Mouse (Mus musculus) embryonic facial prominence, embryonic 11.5 days (tissue): Measurements from ENCODE around the gene BC049730. TPM values are rescaled to one million over a fixed set of nuclear protein-coding genes. Genes with fewer than 3 reads are reported as not detected.

ENCODE experiments used
- ATAC-seq: fragments of 200-750 bp; cut with Nextera tagmentation; replicated peaks from 2 replicates; pipeline ENCODE4 v1.8.0; 2017; ENCODE audit warnings: low read depth; ENCODE audit not compliant: insufficient number of reproducible peaks, low FRiP score, low TSS enrichment
- DNase-seq: peaks from one replicate; pipeline ENCODE4 v3.0.0-alpha.2; 2015; ENCODE audit warnings: low spot score
- H3K27ac ChIP-seq: fragments of 300-500 bp; sonication (generic); replicated peaks from 2 replicates; pipeline ENCODE4 v1.5.1; 2014; ENCODE audit warnings: mild to moderate bottlenecking, low read depth, low read length, control low read depth
- H3K27me3 ChIP-seq: fragments of 300-500 bp; sonication (generic); 2 replicates; pipeline ENCODE4 v1.6.1; 2014; ENCODE audit warnings: mild to moderate bottlenecking, low read length, moderate library complexity, mixed read lengths; ENCODE audit not compliant: control insufficient read depth, insufficient read depth
- H3K36me3 ChIP-seq: fragments of 300-500 bp; sonication (generic); replicated peaks from 2 replicates; pipeline ENCODE4 v1.6.1; 2014; ENCODE audit warnings: low read depth, mild to moderate bottlenecking, low read length, moderate library complexity, mixed read lengths; ENCODE audit not compliant: control insufficient read depth, insufficient read depth
- H3K4me1 ChIP-seq: fragments of 300-500 bp; sonication (generic); 2 replicates; pipeline ENCODE4 v1.6.1; 2014; ENCODE audit warnings: low read length, mixed read lengths; ENCODE audit not compliant: control insufficient read depth, insufficient read depth
- H3K4me2 ChIP-seq: fragments of 300-500 bp; sonication (generic); 2 replicates; pipeline ENCODE4 v1.6.1; 2014; ENCODE audit warnings: low read depth, mild to moderate bottlenecking, control low read depth, low read length, moderate library complexity
- H3K4me3 ChIP-seq: fragments of 300-500 bp; sonication (generic); 2 replicates; pipeline ENCODE4 v1.5.1; 2014; ENCODE audit warnings: low read depth, low read length, control low read depth
- H3K9ac ChIP-seq: fragments of 300-500 bp; sonication (generic); replicated peaks from 2 replicates; pipeline ENCODE4 v1.6.1; 2014; ENCODE audit warnings: mild to moderate bottlenecking, control low read depth, low read length
- H3K9me3 ChIP-seq: fragments of 300-500 bp; sonication (generic); replicated peaks from 2 replicates; pipeline ENCODE4 v1.6.1; 2016; ENCODE audit warnings: mild to moderate bottlenecking, low read length, inconsistent platforms, mixed read lengths; ENCODE audit not compliant: control insufficient read depth
- WGBS: fragments of 180-500 bp; shearing (Covaris S2); extraction: QIAGEN DNeasy Blood & Tissue Kit; methylation state at CpG from one replicate; pipeline ENCODE4 v1.1.7; 2014; 5-methylcytosine and 5-hydroxymethylcytosine counted together
- polyA plus RNA-seq: library from polyadenylated mRNA; unstranded; fragments of >200 nt; fragmentation: Nextera tagmentation; extraction: Ambion mirVana; gene quantifications from 2 replicates; pipeline ENCODE4 v1.2.1, GENCODE M21; 2014

Gene BC049730
- polyA plus RNA-seq, 1 experiment from 2014 or later: not detected

- DNase-seq: no peak
- H3K27me3 ChIP-seq: no peaks in the 10 kb centered on the region
- ATAC-seq: no peak
- H3K4me2 ChIP-seq: no peak overlapping the region
- no peak overlapping the region for H3K4me3 ChIP-seq
- H3K4me1 ChIP-seq: no peaks in the 10 kb centered on the region
- no peak overlapping the region for H3K9ac ChIP-seq
- 53% methylated on average over 4 of the region's 4 CpGs for WGBS
- H3K36me3 ChIP-seq: no peaks in the 10 kb centered on the region
- H3K9me3 ChIP-seq: no peaks in the 10 kb centered on the region
- no peak overlapping the region for H3K27ac ChIP-seq
These were observed 41.7 kb downstream of the BC049730 start for GRCm38 (mm10) chr7:24750695-24751094.

- H3K36me3 ChIP-seq: no peaks in the 10 kb centered on the region
- 76% methylated on average over 2 of the region's 2 CpGs for WGBS
These were observed 42.6 kb downstream of the BC049730 start for GRCm38 (mm10) chr7:24751610-24752009.

GRCm38 (mm10) chr7:24753476-24753875 lies 44.4 kb downstream of the BC049730 start:
- no peak overlapping the region for H3K4me3 ChIP-seq
- no peak overlapping the region for H3K4me2 ChIP-seq
- DNase-seq (no peak), ATAC-seq (no peak)
- H3K9me3 ChIP-seq: no peaks in the 10 kb centered on the region
- no peak overlapping the region for H3K9ac ChIP-seq
- no peaks in the 10 kb centered on the region for H3K36me3 ChIP-seq
- 84% methylated on average over 5 of the region's 5 CpGs for WGBS
- no peak overlapping the region for H3K27ac ChIP-seq
- H3K4me1 ChIP-seq: no peaks in the 10 kb centered on the region
- no peaks in the 10 kb centered on the region for H3K27me3 ChIP-seq

More at GRCm38 (mm10) chr7:24751610-24752009, 42.6 kb downstream of the BC049730 start:
- DNase-seq (no peak), ATAC-seq (no peak)
- H3K9ac ChIP-seq: no peak overlapping the region
- H3K4me3 ChIP-seq: no peak overlapping the region
- H3K27ac ChIP-seq: no peak overlapping the region
- H3K4me1 ChIP-seq: no peaks in the 10 kb centered on the region
- no peaks in the 10 kb centered on the region for H3K27me3 ChIP-seq
- H3K4me2 ChIP-seq: no peak overlapping the region
- H3K9me3 ChIP-seq: no peaks in the 10 kb centered on the region

GRCm38 (mm10) chr7:24758520-24758919 lies 49.5 kb downstream of the BC049730 start:
- 86% methylated on average over 1 of the region's 1 CpGs for WGBS
- no peak overlapping the region for H3K4me2 ChIP-seq
- DNase-seq: no peak

GRCm38 (mm10) chr7:24760211-24760610 lies 51.2 kb downstream of the BC049730 start, which contains the start of gene Cd177:
Gene Cd177, minus strand, starts transcription at chr7:24760311.
- WGBS: 76% methylated on average over 6 of the region's 6 CpGs
- no peaks in the 10 kb centered on the region for H3K4me1 ChIP-seq
- H3K36me3 ChIP-seq: no peaks in the 10 kb centered on the region
- H3K27me3 ChIP-seq: no peaks in the 10 kb centered on the region
- H3K4me2 ChIP-seq: no peak within 1 kb of the TSS
- no peaks in the 10 kb centered on the region for H3K9me3 ChIP-seq
- no peak within 1 kb of the TSS for H3K9ac ChIP-seq
- DNase-seq: no peak
- no peak within 1 kb of the TSS for H3K4me3 ChIP-seq
- no peak for ATAC-seq
- no peak within 1 kb of the TSS for H3K27ac ChIP-seq

More at GRCm38 (mm10) chr7:24758520-24758919, 49.5 kb downstream of the BC049730 start:
- Histone ChIP-seq H3K4me3 (no peak overlapping the region), H3K4me1 (no peaks in the 10 kb centered on the region), H3K27ac (no peak overlapping the region), H3K36me3 (no peaks in the 10 kb centered on the region), H3K9ac (no peak overlapping the region), H3K27me3 (no peaks in the 10 kb centered on the region), H3K9me3 (no peaks in the 10 kb centered on the region)
- ATAC-seq: no peak

DNA sequence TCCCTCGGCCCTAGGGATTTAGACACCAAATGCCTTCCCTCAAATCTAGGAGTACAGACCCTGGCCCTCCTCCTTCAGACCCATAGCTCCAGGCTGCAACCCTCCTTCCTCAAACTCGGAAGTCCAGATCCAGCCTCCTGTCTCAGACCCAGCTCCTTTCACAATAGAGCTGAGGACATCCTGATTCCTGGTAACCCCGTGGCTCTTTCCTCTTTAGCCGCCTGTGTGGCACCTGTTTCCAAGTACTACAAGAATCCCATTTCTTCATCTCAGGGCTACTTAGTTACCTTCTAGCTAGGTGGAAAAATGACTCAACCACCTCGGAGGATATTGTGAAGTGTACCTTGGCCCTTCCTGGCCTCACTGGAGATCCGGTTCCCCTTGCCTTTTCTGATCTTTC lies 52.1 kb downstream of the BC049730 start:
- Histone ChIP-seq H3K9ac (no peak overlapping the region), H3K9me3 (no peaks in the 10 kb centered on the region), H3K4me1 (no peaks in the 10 kb centered on the region), H3K4me3 (no peak overlapping the region), H3K4me2 (no peak overlapping the region), H3K36me3 (no peaks in the 10 kb centered on the region), H3K27me3 (no peaks in the 10 kb centered on the region), H3K27ac (no peak overlapping the region)
- DNase-seq (no peak), ATAC-seq (no peak)
- 66% methylated on average over 6 of the region's 6 CpGs for WGBS

GRCm38 (mm10) chr7:24762574-24762973 lies 53.5 kb downstream of the BC049730 start:
- no peaks in the 10 kb centered on the region for H3K27me3 ChIP-seq
- ATAC-seq: no peak
- no peaks in the 10 kb centered on the region for H3K9me3 ChIP-seq
- no peak overlapping the region for H3K4me2 ChIP-seq
- H3K4me1 ChIP-seq: no peaks in the 10 kb centered on the region
- WGBS: 88% methylated on average over 8 of the region's 8 CpGs
- no peaks in the 10 kb centered on the region for H3K36me3 ChIP-seq
- no peak overlapping the region for H3K9ac ChIP-seq
- DNase-seq: no peak
- no peak overlapping the region for H3K4me3 ChIP-seq
- no peak overlapping the region for H3K27ac ChIP-seq
